Mouse (Mus musculus): ENCODE results near the gene Grk2.
A peak's percentile ranks its signal among the peaks of the same experiment; 100 is the strongest.

DNA sequence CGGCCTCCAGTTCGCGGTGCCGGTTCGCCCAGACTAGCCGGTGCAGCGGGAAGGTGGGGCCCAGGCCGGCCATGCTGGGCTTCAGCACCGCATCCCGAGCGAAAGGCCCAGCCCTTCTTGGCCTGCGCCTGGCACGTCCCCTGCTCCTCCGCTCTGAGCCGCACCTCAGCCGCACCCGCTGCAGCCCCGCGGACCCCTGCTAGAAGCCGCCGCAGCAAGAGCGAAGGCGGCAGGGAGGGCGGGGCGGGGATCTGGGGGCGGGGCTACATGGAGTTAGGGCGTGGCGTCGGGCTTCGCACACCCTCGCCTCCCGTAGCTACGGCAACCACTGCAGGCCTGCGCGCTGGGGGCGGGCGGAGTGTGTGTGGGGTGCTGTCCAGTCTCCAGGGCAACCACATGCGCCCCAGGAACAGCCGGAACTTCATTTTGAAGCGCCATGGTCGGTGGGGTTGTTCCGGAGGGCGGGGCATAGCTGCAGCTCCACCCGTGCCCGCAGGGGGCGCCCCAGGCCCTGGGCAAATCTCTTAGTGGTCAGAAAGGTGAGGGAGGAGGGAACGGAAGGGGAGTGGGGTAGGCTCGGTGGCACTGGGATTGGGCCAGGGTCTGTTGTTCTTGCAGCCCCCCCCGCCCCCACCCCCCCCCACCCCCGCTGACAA, 23.0 kb downstream of the Grk2 start, which contains the start of gene Ankrd13d:
- TF ChIP-seq CTCF (IDR thresholded peaks at IDR 0.05; ENCODE audit: insufficient read depth, low read length) (peak; percentile 64), POLR2A (IDR thresholded peaks at IDR 0.05; ENCODE audit: borderline replicate concordance, extremely low read depth, low read depth, low read length) (no peak)
